Mouse (Mus musculus) lung, adult 18-20 months (tissue): ENCODE measurements around the gene H1foo.

Experiments
- DNase-seq, 2 experiments: peaks; one replicate each; pipeline ENCODE4 v3.0.0; 2022; ENCODE audit warnings: mixed read lengths in 2 of 2

H1foo gene

DNA sequence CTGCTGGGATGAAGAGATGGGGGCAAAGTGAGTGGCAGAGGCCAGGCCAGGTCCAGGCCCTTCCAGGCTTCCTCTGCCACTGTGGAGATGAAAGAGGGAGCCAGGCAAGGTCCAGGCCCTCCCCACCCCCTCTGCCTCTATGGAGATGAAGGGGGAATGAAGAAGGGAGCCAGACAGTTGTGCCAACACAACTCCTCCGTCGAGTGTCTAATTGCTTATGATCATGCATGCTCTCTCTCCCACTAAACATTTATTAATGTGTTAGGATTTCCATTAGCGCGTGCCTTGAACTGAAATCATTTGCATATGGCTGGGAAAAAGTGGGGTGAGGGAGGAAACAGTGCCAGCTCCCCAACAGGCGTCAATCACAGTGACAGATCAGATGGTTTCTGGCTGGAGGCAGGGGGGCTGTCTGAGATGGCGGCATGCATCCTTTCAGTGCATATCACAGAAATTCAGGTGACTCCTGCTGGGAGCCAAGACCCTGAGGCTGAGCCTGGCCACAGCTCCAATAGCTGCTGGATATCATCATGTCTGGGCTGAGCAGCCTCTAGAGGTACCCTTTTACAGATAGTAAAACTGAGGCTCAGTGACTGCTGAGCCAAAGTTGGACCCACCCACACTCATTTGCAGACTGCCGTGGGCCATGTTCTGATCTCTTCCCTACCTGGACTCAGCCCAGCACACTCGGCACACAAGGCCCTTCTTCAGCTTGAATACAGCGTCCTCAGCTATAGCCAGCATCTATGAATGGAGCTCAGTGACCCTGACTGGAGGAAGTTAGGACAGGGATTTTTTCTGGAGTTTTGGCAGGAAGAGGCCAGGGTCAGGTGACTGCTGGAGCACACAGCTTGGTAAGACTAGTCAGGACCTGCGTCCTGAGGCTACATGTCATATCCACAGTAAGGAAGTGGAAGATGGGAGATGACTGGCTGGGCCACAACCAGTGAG is 17.2 kb upstream of the H1foo start:
- DNase-seq = no peak

DNA sequence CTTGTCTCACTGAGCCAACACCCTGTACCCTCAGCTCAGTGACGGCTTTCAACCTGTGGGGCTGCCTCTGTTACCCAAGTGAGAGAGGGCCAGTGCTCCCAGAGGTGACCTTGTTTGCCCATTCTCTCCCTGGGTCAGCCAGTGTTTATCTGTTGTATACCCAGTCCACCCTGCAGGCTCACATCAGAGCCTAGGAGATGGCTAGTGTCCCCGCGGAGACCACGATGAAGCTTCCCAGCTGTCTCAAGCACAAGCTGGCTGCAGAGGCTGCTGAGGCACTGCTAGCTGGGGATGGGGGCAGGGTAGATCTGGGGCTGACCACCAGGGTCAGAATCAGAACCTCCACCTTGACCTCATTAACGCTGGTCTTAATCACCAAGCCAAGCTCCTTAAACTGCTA is 14.7 kb upstream of the H1foo start:
- no peak for DNase-seq

DNA sequence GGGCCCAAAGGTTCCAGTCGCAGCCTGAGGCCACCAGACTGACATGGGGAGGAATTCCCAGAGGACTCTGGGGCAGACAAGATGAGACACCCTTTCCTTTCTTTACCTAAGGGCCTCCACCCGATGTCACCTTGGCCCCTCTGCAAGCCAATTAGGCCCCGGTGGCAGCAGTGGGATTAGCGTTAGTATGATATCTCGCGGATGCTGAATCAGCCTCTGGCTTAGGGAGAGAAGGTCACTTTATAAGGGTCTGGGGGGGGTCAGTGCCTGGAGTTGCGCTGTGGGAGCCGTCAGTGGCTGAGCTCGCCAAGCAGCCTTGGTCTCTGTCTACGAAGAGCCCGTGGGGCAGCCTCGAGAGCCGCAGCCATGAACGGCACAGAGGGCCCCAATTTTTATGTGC is 13.1 kb upstream of the H1foo start, which contains the start of gene Rho:
TSS of gene Rho (plus strand) at position 110 of the 400 bp plus-strand sequence.
- DNase-seq = no peak

DNA sequence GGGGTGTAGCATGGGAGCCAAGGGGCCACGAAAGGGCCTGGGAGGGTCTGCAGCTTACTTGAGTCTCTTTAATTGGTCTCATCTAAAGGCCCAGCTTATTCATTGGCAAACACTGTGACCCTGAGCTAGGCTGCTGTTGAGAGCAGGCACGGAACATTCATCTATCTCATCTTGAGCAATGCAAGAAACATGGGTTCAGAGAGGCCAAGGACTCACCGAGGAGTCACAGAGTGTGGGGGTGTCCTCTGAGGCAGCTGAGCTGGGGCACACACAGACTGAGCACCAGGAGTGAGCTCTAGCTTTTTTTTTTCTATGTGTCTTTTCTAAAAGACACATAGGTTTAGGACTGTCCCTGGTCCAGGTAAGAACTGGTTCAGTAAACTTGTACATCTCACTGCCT is 12.3 kb upstream of the H1foo start:
- no peak for DNase-seq

DNA sequence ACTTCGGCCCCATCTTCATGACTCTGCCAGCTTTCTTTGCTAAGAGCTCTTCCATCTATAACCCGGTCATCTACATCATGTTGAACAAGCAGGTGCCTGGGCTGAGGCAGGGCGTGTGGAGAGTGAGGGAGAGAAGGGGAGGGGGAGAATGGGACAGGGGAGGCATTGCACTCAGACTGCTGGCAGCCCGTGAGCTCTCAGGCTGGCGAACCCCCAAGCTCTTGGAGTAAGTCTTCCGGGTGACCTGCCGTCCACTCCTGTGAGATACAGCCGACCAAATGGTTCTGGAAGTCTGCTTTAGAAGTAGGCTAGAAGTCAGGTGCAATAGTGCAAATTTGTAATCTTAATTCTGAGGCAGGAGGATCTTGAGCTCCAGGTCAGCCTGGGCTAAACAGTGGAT is 9.2 kb upstream of the H1foo start:
- no peak for DNase-seq

DNA sequence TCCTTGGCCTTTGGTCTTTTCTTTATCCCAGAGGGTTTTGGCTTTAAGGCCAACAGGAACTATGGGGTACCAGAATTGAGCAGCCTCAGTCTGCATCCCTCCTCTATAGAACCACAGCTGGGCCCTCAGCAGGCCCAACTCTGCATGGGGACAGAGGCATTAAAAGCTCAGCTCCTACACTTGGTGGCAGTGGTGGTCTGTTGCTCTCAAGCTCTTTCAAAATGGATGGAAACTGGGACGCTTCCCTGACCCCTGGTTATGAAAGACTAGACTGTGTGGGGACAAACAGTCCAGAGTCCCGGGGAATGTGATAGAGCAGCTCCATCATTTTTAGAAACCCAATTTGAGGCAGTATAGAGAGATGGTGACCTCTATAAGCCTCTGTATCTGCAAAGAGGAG is 6.7 kb upstream of the H1foo start:
- no peak for DNase-seq

DNA sequence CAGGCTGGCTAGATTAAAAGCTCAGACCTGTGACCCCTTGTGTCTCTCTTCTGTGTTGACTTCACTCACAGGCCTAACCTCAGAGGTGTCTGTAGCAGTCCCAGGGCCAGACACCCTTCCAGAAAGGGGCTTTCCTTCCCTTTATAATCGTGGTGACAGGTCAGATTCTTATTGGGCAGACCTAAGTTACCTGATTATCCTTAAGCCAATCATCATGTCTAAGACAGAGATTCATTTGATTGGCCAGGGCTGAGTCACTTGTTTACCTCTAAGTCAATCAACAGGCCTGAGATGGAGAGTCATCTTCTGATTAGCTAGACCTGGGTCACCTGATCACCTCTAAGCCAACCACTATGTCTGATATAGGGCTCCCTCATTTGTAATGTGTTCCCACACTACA is 5.9 kb upstream of the H1foo start:
- no peak for DNase-seq

- DNase-seq = no peak
These were observed 4.1 kb upstream of the H1foo start for GRCm38 (mm10) chr6:115940603-115941002.

GRCm38 (mm10) chr6:115941128-115941527 is 3.6 kb upstream of the H1foo start:
- no peak for DNase-seq

- no peak for DNase-seq
These were observed 975 bp upstream of the H1foo start for GRCm38 (mm10) chr6:115943498-115944427.

DNA sequence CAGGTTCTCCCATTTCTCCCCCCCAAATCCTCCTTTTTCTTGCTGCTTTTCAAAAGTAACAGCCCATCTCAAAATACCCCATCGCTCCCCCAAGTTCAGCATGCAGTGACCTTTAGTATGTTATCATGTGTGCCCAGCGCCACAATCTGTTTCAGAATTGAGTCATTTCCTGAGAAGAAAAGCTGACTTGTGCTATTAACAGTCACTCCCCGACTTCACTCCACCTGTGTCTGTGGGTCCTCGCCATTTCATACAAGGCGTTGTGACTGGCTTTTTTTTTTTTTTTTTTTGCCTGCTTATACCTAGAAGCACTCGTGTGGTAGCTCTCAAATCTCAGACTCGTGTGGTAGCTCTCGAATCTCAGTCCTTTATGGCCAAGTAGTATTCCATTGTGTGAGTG is 895 bp downstream of the H1foo start:
- DNase-seq = no peak

DNA sequence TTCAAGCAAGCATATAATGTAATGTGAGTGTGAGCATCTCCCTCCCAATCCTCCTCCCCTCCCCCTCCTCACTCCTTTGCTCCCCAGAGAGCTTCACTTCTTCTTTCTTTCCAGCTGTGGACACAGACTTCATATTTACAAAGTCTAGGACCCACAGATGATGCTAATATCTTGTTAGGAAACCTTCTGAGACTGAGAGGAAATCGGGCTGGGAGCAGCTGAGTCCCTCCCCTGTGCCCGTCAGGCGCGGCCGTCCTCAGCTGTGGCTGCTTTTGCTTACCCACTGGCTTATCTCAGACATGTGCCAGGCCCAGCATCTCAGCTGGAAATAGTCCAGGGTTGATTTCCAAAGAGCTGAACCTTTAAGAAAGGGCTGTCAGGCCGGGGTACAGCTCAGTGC is 1.7 kb downstream of the H1foo start:
- DNase-seq = peak in 1 of 2 experiments; percentile 33

GRCm38 (mm10) chr6:115954506-115955074 is 9.9 kb downstream of the H1foo start:
- no peak for DNase-seq

DNA sequence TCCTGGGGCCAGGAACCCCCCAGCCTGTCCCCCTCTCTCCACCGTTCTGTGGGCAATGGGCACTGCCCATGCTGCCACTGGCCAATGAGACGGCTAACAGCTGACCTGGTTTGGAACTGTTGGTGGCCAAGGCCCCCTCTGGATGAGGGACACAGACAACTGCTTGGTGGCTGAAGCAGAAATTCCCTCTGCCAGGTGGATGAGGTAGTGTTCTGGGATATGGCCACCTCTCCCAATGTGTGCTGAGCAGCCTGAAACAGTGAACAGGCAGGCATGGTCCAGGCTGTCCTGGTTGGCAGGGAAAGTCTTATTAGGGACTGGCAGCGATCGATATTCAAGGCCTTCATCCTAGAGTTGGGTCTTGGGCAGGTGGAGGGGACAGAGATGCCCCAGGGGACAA is 10.4 kb downstream of the H1foo start:
- no peak for DNase-seq

DNA sequence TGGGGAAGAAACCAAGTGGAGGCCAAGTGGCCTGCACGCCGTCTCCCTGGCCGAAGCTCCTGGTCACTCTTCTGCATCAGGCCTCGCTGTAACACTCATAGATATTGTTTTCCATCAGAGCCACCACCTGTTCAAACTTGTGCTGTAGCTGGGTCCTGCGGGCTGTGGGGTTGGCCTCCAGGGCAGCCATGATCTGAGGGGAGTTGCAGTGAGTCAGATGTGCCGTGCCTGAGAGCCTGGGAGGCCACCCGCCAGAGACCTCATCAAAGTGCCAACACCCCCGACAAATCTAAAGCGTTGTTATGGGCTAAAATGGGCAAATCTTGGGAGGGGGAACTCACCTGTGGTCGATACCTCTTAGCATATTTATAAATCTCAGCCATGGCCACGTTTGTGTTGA is 10.9 kb downstream of the H1foo start:
- no peak for DNase-seq

- DNase-seq = no peak
These were observed 11.7 kb downstream of the H1foo start for GRCm38 (mm10) chr6:115956418-115956921.

DNA sequence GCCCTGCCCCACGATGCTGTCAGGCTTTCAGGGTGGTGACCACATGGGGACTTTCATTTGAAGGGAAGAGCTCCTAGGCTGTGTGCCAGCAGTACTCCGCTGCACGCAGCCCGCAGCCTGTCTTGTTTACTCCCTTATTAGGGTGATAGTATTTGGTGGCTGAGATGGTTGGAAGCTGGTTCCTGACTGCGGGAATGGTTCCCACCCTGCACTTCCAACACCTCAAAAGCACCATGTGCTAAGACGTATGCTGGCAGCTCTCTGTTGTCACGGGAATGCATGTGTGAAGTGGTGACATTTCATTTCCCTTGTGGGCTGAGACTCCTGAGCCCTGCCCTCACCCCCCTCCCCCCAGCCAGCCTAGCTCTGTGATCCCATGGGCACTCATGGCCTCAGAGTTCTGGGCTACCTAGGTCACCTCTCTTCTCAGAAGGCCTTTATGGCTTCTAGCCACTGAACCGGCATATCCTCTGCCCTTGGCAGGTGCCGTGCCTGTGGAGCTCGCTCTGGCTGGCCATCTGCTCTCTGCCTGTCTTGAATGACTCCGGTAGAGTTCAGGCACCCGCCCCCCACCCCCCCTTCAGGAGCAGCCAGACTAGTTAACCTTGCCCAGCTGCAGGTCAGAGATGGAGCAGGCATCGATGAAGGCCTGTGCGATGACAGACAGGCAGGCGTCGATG is 12.3 kb downstream of the H1foo start:
- DNase-seq = peak; percentile 72 to 79

GRCm38 (mm10) chr6:115957681-115958080 is 12.9 kb downstream of the H1foo start:
- DNase-seq = no peak

DNA sequence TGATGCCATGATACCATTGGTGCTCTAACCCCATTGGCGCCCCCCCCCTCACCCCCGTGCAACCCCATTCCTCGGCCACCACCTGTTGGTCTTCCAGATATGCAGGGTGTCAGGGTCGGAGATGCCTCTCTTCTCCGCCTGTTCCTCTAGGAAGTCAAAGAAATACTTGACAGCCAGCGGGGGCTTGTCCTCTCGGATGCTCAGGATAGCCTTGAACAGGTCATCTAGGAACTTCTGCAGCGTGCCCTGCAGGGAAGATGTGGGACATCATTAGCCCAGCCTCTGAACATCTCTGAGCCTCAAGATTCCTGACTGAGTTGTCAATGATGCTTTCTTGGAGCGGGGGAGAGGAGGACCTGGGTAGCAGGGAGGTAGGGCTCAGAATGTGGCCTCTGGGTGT is 13.7 kb downstream of the H1foo start:
- DNase-seq = no peak

DNA sequence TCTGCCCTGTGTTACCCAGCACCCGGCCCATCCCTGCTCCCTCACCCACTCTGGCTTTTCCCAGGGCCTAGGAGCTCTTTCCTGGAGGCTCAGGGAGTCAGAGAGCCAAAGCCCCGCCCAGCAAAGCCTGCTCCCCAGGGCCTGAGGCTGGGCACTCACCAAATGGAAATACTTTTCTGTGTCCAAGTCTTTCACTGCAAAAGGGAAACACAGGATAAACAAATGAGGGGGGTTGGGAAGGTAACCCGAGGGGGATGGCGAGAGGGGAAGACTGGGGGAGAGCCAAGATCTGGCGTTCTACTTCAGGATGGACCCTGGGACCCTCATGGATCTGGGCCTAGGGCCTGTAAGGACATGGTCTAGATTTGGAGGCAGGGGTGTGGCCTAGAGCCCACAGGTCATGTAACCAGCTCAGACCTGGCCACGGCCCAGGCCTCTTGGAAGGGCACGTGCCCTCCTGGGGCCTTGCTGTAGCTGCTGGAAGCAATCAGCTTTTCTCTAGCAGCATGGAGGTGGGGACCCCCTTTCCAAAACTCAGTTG is 14.5 kb downstream of the H1foo start:
- DNase-seq = peak; percentile 87 to 92

DNA sequence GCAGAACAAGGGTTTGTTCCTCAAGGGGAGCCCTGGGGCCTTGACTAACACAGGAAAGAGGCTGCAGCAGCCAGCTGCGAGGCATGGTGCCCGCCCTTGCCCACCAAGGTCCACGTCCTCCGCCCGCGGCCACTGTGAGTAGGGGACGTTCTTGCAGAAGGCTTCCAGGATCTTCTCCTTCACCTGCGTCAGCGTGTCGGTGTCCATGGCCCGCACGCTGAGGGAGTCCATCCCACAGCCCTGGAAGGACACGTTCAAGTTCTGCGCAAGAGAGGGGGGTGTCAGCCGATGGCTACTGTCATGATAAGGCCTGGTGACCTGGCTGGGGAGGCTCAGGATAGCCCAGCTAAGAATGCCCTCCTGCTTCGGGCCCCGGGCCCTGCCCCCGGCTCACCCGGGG is 15.6 kb downstream of the H1foo start:
- no peak for DNase-seq

DNA sequence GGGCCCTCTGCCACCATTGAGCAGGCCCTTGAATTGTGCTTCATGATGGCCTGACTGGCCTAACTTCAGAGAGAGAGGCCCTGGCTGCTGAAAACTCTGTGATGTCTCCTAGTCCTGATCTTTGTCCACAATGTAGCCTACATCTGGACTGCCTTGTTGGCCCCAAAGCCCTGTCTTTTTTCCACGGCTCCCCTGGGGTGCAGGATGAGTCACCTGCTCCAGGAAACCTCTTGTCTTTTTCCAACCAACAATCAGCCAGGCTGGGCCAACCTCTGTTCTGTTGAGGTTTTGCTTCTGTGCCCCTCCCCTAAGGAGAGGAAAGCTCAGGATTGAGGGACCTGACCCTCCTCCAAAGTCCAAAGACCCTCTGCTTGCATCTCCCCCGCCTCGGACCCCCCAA is 17.0 kb downstream of the H1foo start:
- DNase-seq = no peak
